Mouse (Mus musculus) adrenal gland (tissue): ENCODE results near the gene Xylb.
"Not testable (repeated sequence)": the region's sequence is repeated elsewhere in the genome, so short reads cannot be mapped to it uniquely, and the experiment has no call there.

Experiments used
- intact Hi-C: fragments of 180-260 bp; cut with DNase I; formaldehyde crosslinking; loops from one replicate; pipeline ENCODE4 v1.15.1; 2025

Gene Xylb

GRCm38 (mm10) chr9:119340212-119340580 lies 17.0 kb upstream of the Xylb start:
- intact Hi-C loops, result loop anchor here (2.0 kb wide), 1 partner anchor 17 kb away; the partner anchor contains the start of gene Oxsr1

- intact Hi-C loops, result loop anchor here (2.0 kb wide), 1 partner anchor 18 kb away; the partner anchor contains the start of gene Oxsr1
Measured at GRCm38 (mm10) chr9:119340909-119341816, 16.0 kb upstream of the Xylb start, which contains the start of gene Myd88. Gene Myd88, minus strand, starts transcription at chr9:119341411.

DNA sequence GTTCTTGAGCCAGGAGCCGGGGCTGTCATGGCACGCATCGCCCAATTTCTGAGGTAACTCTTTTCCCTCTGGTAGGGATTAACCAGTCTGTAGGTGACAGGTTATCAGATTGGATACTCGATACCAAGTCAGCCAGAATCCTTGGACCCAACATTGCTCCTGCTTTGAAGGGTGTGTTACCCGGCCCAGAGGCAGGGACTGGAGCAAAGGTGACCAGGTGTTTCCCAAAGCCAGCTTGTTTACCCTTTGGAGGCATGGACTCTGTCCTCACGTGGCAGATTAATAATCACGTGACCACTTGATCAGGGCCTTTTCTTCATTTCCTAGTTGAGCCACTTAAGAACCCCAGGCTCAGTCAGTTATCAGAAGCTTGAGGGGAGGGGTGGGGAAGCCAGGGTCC lies 14.5 kb upstream of the Xylb start:
- intact Hi-C loops, result no loop called here

DNA sequence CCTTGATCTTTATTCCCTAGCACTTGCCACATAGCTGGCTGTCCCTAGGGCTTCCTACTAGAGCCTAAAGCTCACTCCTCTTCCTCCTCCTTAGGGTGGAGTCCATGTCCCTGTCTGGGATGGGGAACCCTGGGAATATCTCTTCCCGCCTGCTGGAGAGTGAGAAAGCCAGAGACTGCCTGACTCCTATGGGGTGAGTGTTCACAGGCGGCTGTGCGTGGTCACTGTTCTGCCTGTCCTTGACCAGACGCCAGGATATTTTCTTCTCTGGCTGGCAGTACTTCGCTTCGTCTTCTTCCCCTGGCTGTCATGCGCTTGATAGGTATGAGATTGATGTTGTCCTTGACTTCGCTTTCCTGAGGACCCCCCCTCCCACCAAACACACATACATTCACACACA lies 10.8 kb upstream of the Xylb start:
- intact Hi-C loops, result no loop called here

- intact Hi-C loops, result loop anchor here (5.0 to 10.0 kb wide), 2 partner anchors 46 to 193 kb away; partner anchors contain the start of genes Acaa1b and Gm47289
Measured at GRCm38 (mm10) chr9:119350531-119350930, 6.7 kb upstream of the Xylb start.

- intact Hi-C loops, result loop anchor here (5.0 to 10.0 kb wide), 2 partner anchors 46 to 194 kb away; partner anchors contain the start of genes Acaa1b and Gm47289
Measured at GRCm38 (mm10) chr9:119350947-119351705, 6.1 kb upstream of the Xylb start.

GRCm38 (mm10) chr9:119352060-119352459 lies 5.1 kb upstream of the Xylb start:
- intact Hi-C loops, result loop anchor here (5.0 to 10.0 kb wide), 2 partner anchors 47 to 195 kb away; partner anchors contain the start of genes Acaa1b and Gm47289

DNA sequence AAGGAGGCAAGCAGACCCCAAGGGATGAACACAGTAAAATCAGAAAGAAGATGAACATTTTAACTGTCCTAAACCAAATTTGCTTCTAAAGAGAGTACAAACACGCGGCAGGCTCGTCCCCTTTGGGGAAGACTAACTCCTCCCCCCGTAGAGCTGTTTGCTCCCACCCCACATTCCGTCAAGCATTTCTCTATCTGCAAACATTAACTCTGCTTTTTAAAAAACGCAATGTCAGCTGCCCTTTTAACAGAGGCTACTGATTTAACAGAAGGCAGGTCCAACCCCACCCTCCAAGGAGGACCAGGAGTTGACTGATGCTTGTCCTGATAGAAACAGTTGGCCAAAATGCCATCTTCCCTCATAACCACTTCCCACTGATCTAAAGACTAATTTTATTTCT lies 3.3 kb upstream of the Xylb start:
- intact Hi-C loops, result loop anchor here (5.0 to 10.0 kb wide), 2 partner anchors 49 to 197 kb away; partner anchors contain the start of genes Acaa1b and Gm47289

- intact Hi-C loops, result loop anchor here (2.0 to 10.0 kb wide), 3 partner anchors 46 to 75 kb away; partner anchors contain the start of gene Acvr2b
Measured at GRCm38 (mm10) chr9:119355943-119356342, 1.2 kb upstream of the Xylb start.

- intact Hi-C loops, result loop anchor here (5.0 to 10.0 kb wide), 2 partner anchors 44 to 53 kb away; partner anchors contain the start of gene Acvr2b
Measured at GRCm38 (mm10) chr9:119358058-119358429, 863 bp downstream of the Xylb start.

DNA sequence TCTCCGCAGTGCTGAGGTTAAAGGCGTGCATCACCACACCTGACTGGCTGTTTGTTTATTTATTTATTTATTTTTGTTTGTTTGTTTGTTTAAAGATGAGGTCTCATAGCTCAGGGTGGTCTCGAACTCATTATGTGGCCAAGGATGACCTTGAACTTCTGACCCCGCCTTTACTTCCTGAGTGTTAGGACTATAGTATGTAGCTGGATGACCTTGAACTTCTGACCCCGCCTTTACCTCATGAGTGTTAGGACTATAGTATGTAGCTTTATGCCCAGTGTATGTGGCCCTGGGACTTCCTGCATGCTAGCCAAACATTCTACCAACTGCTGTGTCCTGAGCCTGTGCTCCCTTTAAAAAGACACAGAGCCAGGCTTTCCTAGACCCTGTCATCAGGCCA lies 4.2 kb downstream of the Xylb start:
- intact Hi-C loops, result no loop called here

GRCm38 (mm10) chr9:119363229-119363628 lies 6.0 kb downstream of the Xylb start:
- intact Hi-C loops, result no loop called here

- intact Hi-C loops, result no loop called here
Measured at GRCm38 (mm10) chr9:119365284-119365683, 8.1 kb downstream of the Xylb start, which contains the start of gene Slc22a14. Gene Slc22a14, minus strand, starts transcription at chr9:119365553.

DNA sequence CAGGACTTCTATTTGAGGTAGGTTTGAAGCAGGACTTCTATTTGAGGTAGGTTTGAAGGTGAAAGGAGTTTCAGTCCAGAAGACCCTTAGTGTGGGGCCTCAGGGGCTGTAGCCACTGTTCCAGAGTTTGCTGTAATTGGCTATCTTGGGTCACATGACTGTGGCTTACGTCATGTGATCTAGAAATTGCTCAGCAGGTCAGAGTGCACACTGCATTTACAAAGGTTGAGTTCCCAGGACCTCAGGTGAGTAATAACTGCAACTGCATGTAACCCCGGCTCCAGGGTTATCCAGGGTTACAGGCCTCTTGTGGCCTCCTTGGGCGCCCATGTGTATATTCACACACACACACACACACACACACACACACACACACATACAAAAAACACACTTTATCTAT lies 11.2 kb downstream of the Xylb start:
- intact Hi-C loops, result no loop called here

GRCm38 (mm10) chr9:119370770-119371169 lies 13.6 kb downstream of the Xylb start:
- intact Hi-C loops, result not testable (repeated sequence)

GRCm38 (mm10) chr9:119371251-119371650 lies 14.1 kb downstream of the Xylb start:
- intact Hi-C loops, result no loop called here

DNA sequence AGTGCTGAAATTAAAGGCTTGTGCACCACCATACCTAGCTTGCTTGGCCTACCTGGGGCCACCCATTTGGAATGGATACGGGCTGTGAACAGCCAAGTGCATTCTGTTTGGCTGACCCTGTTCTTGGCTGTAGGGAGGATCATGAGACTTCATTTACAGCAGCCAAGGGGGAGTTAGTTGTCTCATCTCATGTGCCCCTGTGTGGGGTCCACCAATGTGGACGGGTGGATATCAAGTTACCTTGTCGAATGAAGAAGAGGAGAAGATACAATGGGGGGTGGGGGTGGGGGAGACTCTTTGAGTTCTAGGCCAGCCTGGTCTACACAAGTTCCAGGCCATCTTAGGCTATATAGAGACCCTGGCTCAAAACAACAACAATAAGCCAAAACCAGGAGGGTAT lies 17.8 kb downstream of the Xylb start:
- intact Hi-C loops, result no loop called here

- intact Hi-C loops, result no loop called here
Measured at GRCm38 (mm10) chr9:119375556-119375955, 18.4 kb downstream of the Xylb start.

GRCm38 (mm10) chr9:119378231-119378630 lies 21.1 kb downstream of the Xylb start:
- intact Hi-C loops, result no loop called here

DNA sequence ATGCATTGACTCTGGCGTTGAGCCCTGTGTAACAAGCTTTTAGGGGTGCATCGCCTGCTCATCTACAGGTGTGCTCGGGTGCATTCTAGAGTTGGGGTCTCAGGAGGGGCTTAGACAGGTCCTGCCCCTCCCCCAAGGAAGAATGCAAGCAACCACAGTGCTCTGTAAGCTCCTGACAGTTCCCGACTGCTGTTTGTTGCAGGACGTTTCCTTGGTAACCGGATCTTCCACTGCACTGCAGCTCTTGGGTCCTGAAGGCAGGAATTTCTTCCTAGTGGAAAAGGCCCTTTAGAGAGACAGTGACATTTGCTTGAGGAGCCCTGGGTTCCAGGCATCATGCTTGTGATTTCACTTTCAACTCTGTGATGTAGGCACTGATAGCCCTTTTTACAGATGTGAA lies 25.4 kb downstream of the Xylb start:
- intact Hi-C loops, result no loop called here

GRCm38 (mm10) chr9:119388956-119389355 lies 31.8 kb downstream of the Xylb start:
- intact Hi-C loops, result no loop called here

GRCm38 (mm10) chr9:119390214-119390613 lies 33.0 kb downstream of the Xylb start:
- intact Hi-C loops, result no loop called here
